Mouse (Mus musculus) R1 (cell line): Measurements from ENCODE around the gene Acot2.
"Not testable (repeated sequence)": the region's sequence is repeated elsewhere in the genome, so short reads cannot be mapped to it uniquely, and the experiment has no call there.

Experiments used
- DNase-seq: peaks from one replicate; pipeline ENCODE4 v3.0.0-alpha.2; 2018; ENCODE audit warnings: low read depth, low spot score

Acot2 gene

DNA sequence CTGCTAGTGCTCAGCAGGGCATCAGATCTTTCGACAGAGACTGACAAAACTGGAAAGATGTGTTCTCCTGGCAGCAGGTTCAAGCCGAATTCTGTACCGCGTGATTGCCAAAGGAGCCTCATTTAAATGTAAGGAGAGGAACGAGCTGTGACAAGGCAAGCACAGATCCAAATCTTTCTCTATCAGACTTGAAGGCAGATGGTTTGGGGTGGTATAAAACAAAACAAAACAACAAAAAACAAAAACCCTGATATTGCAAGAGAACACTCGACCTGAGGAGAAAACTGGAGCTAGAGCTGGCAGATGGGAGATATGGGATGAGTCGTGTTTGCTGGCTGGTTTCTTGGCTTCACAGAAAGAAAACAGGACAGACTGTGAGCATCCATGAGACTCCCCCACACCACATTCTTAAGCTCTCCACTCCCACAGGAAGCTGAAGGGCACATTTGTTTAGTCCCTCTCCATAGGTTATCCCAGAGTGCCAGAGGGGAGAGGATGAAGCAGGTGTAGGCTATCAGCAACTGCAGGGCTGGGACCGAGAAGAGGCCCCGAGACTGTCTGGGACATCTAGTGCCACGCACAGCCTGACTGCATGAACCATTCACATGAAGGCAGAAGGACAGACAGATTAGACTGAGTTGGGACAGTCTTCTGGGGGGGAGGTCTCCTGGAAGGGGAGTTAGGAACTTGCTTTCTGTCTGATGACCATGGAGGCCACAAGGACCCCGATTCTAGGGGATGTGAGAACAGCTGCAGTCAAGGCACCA, 10.9 kb downstream of the Acot2 start:
- no peak for DNase-seq

DNA sequence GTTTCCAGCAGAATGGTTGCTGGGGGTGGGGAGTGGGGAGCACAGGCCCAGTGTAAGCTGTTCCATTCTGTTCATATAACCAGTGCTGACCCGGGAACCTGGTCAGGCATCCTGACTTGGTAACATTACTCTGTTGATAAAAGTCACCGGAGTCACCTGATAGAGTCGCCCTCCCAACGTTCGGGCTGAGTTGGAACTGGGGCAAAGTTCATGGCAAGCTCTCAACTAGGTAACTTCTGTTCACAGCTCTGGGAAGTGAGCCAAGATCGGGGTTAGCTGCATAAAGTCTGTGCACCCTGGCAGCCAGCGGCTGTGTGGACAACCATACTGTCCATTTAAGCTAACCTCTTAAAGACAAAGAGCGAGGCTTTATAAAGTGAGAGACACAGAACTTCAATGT, 11.6 kb downstream of the Acot2 start:
- DNase-seq = not testable (repeated sequence)

GRCm38 (mm10) chr12:84000418-84000817, 12.8 kb downstream of the Acot2 start:
- no peak for DNase-seq

DNA sequence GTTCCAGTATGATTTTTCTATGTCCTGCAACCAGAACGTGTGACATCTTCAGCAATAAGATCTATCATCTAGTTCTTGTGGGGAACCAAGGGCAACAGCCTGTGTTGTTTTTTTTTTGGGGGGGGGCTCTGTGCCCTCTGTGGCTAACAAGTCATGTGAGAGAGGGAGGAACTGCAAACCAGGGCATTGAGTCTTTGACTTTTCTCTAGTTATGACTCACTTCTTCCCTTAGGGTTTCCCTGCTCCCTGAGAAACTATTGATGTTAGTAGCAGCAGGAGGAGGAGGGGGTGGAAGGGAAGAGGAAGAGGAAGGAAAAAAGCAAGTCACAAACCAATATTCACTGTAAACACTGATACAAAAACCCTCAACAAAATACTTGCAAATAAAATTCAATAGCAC, 16.2 kb downstream of the Acot2 start:
- no peak for DNase-seq

GRCm38 (mm10) chr12:84008251-84008650, 20.6 kb downstream of the Acot2 start:
- DNase-seq = no peak

- DNase-seq = no peak
Measured at GRCm38 (mm10) chr12:84008729-84009128, 21.1 kb downstream of the Acot2 start.

- DNase-seq = peak; percentile 88
Measured at GRCm38 (mm10) chr12:84009171-84009965, 21.7 kb downstream of the Acot2 start, which contains the start of gene Acot1. Gene Acot1 (plus strand): TSS chr12:84009490.

DNA sequence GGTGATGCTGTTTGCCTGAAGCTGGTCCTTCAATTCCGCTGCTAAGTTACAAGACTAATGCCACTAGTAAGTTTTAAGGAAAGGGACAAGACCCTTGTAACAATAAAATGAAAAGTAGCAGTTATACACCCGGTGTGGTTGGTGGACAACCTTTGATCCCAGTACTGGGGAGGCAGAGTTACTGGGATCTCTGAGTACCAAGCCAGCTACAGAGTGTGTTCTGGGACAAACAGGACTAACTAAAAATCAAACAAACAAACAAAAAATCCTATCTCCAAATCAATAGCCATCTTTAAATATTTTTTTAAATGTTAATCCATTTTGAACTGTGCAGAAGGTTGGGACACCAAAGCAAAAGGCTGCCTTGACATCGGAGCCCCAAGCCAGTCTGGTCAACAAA, 22.5 kb downstream of the Acot2 start:
- DNase-seq = no peak

- peak; percentile 52 for DNase-seq
Measured at GRCm38 (mm10) chr12:84011251-84012040, 23.8 kb downstream of the Acot2 start.

- DNase-seq = no peak
Measured at GRCm38 (mm10) chr12:84013130-84013529, 25.5 kb downstream of the Acot2 start.

DNA sequence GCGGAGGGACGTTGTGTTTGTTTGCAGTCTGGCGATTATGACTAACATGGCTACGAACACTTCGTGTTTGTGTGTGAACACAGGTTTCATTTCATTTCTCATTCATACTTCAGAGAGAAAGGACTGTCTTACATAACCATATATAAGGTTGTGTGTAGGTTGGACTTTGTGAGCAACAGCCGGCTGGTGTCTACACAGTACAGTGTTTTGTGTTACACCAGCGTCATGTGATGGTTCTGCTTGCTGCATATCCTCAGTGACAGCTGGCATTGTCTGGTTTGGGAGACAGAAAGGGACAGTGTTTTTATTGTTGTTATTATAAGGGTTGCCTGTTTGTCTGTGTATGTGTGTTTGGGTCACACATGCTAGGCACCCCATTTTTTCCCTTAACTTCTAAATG, 26.0 kb downstream of the Acot2 start:
- DNase-seq = no peak

DNA sequence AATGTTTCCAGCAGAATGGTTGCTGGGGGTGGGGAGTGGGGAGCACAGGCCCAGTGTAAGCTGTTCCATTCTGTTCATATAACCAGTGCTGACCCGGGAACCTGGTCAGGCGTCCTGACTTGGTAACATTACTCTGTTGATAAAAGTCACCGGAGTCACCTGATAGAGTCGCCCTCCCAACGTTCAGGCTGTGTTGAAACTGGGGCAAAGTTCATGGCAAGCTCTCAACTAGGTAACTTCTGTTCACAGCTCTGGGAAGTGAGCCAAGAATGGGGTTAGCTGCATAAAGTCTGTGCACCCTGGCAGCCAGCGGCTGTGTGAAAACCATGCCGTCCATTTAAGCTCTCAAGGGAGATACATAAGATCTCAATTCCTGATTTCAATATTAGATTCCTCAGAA, 32.9 kb downstream of the Acot2 start:
- DNase-seq = not testable (repeated sequence)

DNA sequence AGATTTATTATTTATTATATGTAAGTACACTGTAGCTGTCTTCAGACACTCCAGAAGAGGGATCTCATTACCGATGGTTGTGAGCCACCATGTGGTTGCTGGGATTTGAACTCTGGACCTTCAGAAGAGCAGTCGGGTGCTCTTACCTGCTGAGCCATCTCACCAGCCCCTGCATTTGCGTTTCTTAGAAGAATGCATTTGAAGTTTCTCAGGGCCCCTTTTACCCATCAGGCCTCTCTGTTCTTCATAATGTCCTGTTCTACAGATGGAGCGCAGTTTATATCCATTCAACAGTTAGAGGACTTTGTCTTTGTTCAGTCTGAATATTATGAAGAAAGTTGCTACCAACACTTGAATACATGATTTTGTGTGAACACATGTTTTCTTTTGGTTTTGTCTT, 34.6 kb downstream of the Acot2 start:
- DNase-seq = not testable (repeated sequence)

DNA sequence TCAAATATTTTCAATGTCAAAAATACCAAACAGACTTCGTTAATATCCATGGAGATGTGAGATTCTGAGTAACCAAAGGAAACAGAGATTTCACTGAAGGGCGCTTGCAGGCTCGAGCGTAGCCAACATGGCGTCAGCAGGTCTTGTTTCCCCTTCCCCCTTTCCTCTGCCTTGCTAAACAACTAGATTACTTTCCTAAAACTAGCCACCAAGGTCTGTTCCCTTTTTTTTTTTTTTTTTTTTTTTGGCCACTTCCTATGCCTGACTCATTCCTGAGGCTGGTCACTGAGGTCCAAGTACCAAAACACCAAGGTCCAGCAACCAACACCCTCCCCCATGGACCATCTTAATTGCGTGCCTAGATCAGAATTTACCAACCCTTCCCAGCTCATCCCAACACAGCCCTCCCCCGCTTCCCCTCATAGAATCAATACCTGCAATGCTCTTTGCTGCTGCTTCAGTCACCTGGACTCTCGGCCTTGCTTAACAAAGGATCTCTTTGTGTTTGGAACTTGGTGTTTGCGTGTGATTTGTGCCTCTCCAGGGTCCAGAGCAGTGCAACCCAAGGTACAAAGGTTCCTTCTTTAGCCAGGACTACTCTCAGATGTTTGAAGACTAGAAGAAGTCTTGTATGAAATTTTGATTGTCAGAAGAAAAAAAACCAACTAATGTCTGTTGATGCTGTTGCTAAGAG, 35.5 kb downstream of the Acot2 start:
- no peak for DNase-seq

GRCm38 (mm10) chr12:84025888-84026287, 38.2 kb downstream of the Acot2 start:
- DNase-seq = no peak

DNA sequence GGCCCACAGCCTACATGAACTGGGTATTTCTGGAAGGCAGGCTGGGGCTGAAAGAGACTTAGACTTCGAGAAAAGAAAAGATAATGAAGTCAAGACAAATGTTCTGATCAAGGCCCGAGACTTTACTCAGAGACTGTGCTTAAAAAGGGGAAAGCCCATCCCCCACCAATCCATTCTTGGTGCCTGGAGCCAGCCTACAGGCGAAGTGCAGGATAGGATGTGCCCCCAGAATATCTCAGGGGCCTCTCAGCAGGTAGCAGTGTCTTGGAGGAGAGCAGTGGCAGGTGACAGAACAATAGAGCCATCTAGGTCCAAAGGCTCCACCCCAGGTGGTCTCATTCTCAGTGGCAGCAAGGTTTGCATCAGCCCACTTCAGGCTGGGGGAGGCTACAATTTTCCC, 40.7 kb downstream of the Acot2 start:
- DNase-seq = peak; percentile 80

DNA sequence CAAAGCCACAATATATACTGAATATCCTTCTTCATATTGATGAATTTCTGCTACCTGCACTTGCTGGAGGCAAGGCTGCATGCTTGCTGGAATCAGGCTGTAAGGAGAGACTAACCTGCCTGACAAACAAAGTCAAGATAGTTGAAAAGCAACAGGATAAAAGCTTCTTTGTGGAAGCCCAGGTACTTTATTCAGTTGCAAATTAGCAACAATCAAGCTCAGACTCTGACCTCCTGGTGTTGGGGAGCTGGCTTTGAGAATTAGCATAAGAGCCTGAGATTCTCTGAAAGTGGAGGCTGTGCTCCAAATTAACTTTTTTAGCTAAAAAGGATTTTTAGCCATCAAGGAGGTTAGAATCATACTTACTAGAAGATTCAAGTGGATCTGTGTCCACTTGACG, 41.4 kb downstream of the Acot2 start:
- DNase-seq = peak; percentile 82

GRCm38 (mm10) chr12:84030659-84031332, 43.1 kb downstream of the Acot2 start:
- peak; percentile 67 for DNase-seq

DNA sequence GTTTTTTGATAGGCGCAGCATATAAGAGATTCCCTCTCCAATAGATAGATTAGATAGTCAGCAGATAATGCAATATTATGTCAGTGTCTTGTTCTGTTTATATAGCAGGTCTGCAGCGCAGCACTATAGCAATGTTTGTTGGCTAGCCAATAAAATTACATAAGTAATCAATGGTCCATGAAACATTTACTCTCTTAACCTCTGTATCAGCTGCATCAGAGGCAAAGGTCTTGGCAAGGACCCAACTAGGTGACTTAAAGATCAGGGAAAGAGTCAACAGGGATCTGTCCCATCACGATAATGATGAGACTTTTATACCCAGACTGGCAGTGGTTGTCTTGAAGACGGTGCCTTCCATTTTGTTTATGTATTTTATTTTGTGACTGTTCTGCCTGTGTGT, 45.2 kb downstream of the Acot2 start:
- DNase-seq = no peak

GRCm38 (mm10) chr12:84033302-84033701, 45.6 kb downstream of the Acot2 start:
- not testable (repeated sequence) for DNase-seq

DNA sequence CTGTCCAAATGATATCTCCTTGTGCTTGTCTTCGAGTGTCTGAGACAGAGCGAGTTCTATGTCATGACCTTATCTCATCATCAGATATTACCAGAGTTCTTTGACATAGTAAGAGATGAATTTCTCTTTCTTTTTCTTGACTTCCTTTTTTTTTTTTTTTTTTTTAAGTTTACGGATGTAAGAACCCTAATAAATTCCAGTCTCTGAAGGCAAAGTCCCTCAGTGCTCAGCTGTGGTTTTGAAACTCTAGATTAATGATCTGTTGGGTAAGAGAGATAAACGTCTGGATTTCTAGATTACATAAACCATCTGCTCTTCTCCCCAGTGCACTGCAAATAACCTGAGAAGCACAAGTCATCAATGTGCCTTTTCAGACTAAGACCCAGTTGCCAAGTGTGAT, 46.4 kb downstream of the Acot2 start:
- no peak for DNase-seq
